Mouse (Mus musculus): ENCODE measurements around the gene Pbsn. TPM values are rescaled to one million over a fixed set of nuclear protein-coding genes. Genes with fewer than 3 reads are reported as not detected.
"Not testable (repeated sequence)": the region's sequence is repeated elsewhere in the genome, so short reads cannot be mapped to it uniquely, and the experiment has no call there.

The Pbsn gene
- polyA plus RNA-seq (2016; fragmentation: Nextera tagmentation; extraction: Ambion mirVana) = not detected in 2 replicates

DNA sequence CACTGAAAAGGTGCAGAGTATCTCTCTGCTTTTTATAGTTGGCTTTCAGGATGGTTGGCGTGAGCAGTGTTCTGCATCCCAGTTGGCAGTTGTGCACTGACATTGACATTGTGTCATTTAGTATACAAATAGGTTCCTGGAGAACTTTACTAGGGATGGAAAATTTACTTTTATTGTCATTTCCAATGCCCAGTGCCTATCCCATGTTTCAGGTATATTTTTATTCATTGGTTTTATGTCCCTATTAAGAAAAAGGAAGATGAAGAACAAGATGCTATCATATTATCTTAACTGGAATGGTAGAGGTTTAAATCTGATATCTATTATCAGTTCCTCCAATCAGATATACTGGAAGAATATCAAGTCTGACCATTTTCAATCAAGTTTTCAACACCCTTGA is at the start of gene Pbsn:
TSS of gene Pbsn (minus strand) at position 101 of the 400 bp plus-strand sequence.
- H3K9me3 ChIP-seq (replicated peaks) = no peaks in the 10 kb centered on the region
- DNase-seq (ENCODE audit: low spot score) = no peak

DNA sequence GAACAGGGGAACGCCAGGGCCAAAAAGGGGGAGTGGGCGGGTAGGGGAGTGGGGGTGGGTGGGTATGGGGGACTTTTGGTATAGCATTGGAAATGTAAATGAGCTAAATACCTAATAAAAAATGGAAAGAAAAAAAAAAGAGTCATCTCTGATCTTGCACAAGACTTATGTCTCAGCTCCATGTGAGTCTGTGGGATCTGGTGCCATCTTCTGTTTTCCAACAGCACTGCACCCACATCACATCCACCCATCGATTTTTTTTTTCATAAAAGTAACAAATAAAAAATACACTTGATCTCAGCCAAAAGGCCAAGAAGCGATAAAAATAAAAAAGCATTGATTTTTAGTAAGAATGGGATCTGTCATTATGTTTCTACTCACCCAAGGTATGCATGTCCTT is 26.6 kb upstream of the Pbsn start:
- H3K27ac ChIP-seq; H3K4me1 ChIP-seq; H3K9me3 ChIP-seq (replicated peaks); DNase-seq (ENCODE audit: low spot score); H3K4me3 ChIP-seq; H3K36me3 ChIP-seq; H3K27me3 ChIP-seq (ENCODE audit: low read depth, poor library complexity, severe bottlenecking): not testable (repeated sequence)
- WGBS = 57% methylated on average over 2 of the region's 4 CpGs

More for the DNA sequence above, at the start of gene Pbsn:
- no peaks in the 10 kb centered on the region for H3K36me3 ChIP-seq
- no peak within 1 kb of the TSS for H3K27ac ChIP-seq
- no peaks in the 10 kb centered on the region for H3K27me3 ChIP-seq (ENCODE audit: low read depth, poor library complexity, severe bottlenecking)
- WGBS = 82% methylated on average over 1 of the region's 1 CpGs
- no peak within 1 kb of the TSS for H3K4me3 ChIP-seq
- no peaks in the 10 kb centered on the region for H3K4me1 ChIP-seq

- H3K36me3 ChIP-seq; H3K9me3 ChIP-seq (replicated peaks); H3K4me3 ChIP-seq; H3K27ac ChIP-seq; DNase-seq (ENCODE audit: low spot score); H3K4me1 ChIP-seq; H3K27me3 ChIP-seq (ENCODE audit: low read depth, poor library complexity, severe bottlenecking): not testable (repeated sequence)
- 97% methylated on average over 2 of the region's 2 CpGs for WGBS
These were observed 11.0 kb upstream of the Pbsn start, which contains the start of gene Gm14744 for GRCm38 (mm10) chrX:77864458-77864857. Gm14744 (plus strand) TSS chrX:77864758.

DNA sequence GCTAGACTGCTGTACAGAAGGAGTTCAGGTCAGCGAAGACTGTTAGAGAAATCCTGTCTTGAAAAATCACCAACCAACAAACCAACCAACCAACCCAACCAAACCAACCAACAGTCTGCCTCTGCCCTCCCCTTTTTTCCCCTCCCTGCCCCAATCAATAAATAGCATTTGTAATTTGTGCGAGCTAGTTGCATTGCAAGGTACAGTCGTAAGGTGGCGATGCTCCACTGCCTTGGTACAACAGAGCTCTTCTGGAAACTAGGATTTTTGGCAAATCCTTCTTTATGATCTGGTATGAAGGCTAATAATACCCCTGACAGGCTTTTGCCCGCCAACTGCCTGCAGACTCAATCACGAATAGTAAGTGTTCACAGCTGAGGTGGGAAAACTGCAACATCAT is 41.4 kb downstream of the Pbsn start:
- no peak overlapping the region for H3K4me3 ChIP-seq

GRCm38 (mm10) chrX:77810608-77811206 is 42.7 kb downstream of the Pbsn start:
- H3K4me1 ChIP-seq = no peaks in the 10 kb centered on the region
- WGBS = 15% methylated on average over 17 of the region's 17 CpGs
- H3K36me3 ChIP-seq = no peaks in the 10 kb centered on the region
- no peaks in the 10 kb centered on the region for H3K27me3 ChIP-seq (ENCODE audit: low read depth, poor library complexity, severe bottlenecking)
- H3K27ac ChIP-seq = peak overlapping the region; percentile 67; the same call in 1 of the 2 replicates
- peak; percentile 72 for DNase-seq (ENCODE audit: low spot score)
- no peaks in the 10 kb centered on the region for H3K9me3 ChIP-seq (replicated peaks)
- H3K4me3 ChIP-seq = peak overlapping the region; percentile 45

More for the DNA sequence above, 41.4 kb downstream of the Pbsn start:
- 58% methylated on average over 6 of the region's 6 CpGs for WGBS
- Histone ChIP-seq H3K27ac (no peak overlapping the region), H3K4me1 (no peaks in the 10 kb centered on the region), H3K27me3 (ENCODE audit: low read depth, poor library complexity, severe bottlenecking) (no peaks in the 10 kb centered on the region), H3K9me3 (replicated peaks) (no peaks in the 10 kb centered on the region), H3K36me3 (no peaks in the 10 kb centered on the region)
- no peak for DNase-seq (ENCODE audit: low spot score)

- 24% methylated on average over 2 of the region's 2 CpGs for WGBS
- Histone ChIP-seq H3K9me3 (replicated peaks) (no peaks in the 10 kb centered on the region), H3K4me3 (no peak overlapping the region), H3K36me3 (no peaks in the 10 kb centered on the region), H3K4me1 (no peaks in the 10 kb centered on the region), H3K27ac (no peak overlapping the region), H3K27me3 (ENCODE audit: low read depth, poor library complexity, severe bottlenecking) (no peaks in the 10 kb centered on the region)
- DNase-seq (ENCODE audit: low spot score) = peak; percentile 51
These were observed 44.8 kb downstream of the Pbsn start for GRCm38 (mm10) chrX:77808602-77809001.

DNA sequence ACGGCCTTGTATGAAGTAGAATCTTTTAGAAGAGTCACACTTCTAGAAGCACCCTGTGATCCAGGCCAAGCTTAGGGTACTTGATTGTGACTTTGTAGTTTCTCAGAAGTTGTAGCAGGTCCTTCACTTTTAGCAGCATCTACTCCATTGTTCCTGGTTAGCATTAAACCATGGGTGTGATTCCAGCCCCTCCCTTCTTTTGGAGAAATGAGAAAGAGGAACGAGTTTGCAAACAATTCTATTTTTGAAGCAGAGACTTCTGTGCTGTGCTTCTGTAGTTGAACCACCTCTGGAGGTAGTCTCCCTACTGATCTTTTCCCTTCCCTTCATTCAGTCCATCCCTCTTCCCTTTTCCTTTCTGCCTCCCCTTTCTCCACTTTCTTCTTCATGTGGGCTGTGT is 51.1 kb downstream of the Pbsn start:
- Histone ChIP-seq H3K4me1 (no peaks in the 10 kb centered on the region), H3K9me3 (replicated peaks) (no peaks in the 10 kb centered on the region), H3K27ac (no peak overlapping the region), H3K36me3 (no peaks in the 10 kb centered on the region), H3K27me3 (ENCODE audit: low read depth, poor library complexity, severe bottlenecking) (no peaks in the 10 kb centered on the region), H3K4me3 (no peak overlapping the region)
- DNase-seq (ENCODE audit: low spot score) = no peak
- WGBS = 89% methylated on average over 2 of the region's 2 CpGs

DNA sequence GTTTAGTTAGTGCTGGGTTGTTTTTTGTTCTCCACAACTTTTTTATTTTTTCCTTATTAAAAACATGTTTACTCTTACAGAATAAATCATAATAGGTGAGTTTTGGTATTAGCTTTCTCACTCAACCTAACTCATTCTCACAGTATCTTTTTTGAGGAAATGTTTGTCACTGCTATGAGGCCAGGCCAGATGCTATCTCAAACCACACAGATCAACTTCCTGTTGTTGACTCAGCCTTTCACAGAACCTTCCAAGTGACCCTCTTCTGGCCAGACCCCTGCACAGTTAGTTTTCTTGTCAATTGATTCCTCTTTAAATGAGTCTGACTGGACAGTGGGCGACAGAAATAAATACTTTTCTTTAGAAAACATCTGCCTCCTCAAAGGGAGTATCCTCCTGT is 51.9 kb downstream of the Pbsn start:
- H3K27ac ChIP-seq = no peak overlapping the region
- H3K4me3 ChIP-seq = no peak overlapping the region
- no peaks in the 10 kb centered on the region for H3K36me3 ChIP-seq
- no peak for DNase-seq (ENCODE audit: low spot score)
- H3K27me3 ChIP-seq (ENCODE audit: low read depth, poor library complexity, severe bottlenecking) = no peaks in the 10 kb centered on the region
- 0 out of 2 replicates have a peak, but pooled peaks cover 1% of the 10 kb centered on the region for H3K4me1 ChIP-seq
- 75% methylated on average over 1 of the region's 1 CpGs for WGBS
- no peaks in the 10 kb centered on the region for H3K9me3 ChIP-seq (replicated peaks)

- DNase-seq (ENCODE audit: low spot score) = no peak
- Histone ChIP-seq H3K27ac (no peak overlapping the region), H3K4me1 (0 out of 2 replicates have a peak, but pooled peaks cover 3% of the 10 kb centered on the region), H3K4me3 (no peak overlapping the region), H3K27me3 (ENCODE audit: low read depth, poor library complexity, severe bottlenecking) (no peaks in the 10 kb centered on the region), H3K9me3 (replicated peaks) (no peaks in the 10 kb centered on the region), H3K36me3 (no peaks in the 10 kb centered on the region)
- WGBS = 82% methylated on average over 3 of the region's 3 CpGs
These were observed 53.9 kb downstream of the Pbsn start for GRCm38 (mm10) chrX:77799554-77799953.

GRCm38 (mm10) chrX:77797801-77798200 is 55.6 kb downstream of the Pbsn start:
- DNase-seq (ENCODE audit: low spot score) = no peak
- Histone ChIP-seq H3K4me1 (0 out of 2 replicates have a peak, but pooled peaks cover 6% of the 10 kb centered on the region), H3K27ac (no peak overlapping the region), H3K27me3 (ENCODE audit: low read depth, poor library complexity, severe bottlenecking) (no peaks in the 10 kb centered on the region), H3K4me3 (no peak overlapping the region), H3K36me3 (no peaks in the 10 kb centered on the region), H3K9me3 (replicated peaks) (no peaks in the 10 kb centered on the region)

DNA sequence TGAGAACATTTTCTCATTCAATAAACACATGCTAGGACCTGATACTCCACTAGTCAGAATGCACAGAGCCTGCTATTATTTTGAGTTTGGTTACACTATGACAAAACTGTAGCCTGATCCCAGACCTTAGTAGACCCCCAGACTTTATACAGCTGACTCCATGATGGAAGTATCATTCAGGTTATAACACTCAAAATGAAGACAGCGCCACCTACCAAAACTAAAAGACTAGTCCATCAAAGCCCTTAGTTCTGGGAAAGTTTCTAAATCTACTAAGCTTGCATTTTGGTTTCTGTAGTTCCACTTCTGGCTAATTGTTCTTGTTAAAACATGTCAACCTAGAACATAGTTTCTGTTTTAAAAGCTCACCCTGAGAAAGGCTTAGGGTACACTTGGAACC is 56.5 kb downstream of the Pbsn start:
- Histone ChIP-seq H3K4me3 (no peak overlapping the region), H3K27me3 (ENCODE audit: low read depth, poor library complexity, severe bottlenecking) (no peaks in the 10 kb centered on the region), H3K4me1 (0 out of 2 replicates have a peak, but pooled peaks cover 6% of the 10 kb centered on the region), H3K27ac (no peak overlapping the region), H3K36me3 (no peaks in the 10 kb centered on the region), H3K9me3 (replicated peaks) (no peaks in the 10 kb centered on the region)
- WGBS = 59% methylated on average over 1 of the region's 1 CpGs
- no peak for DNase-seq (ENCODE audit: low spot score)

- H3K4me1 ChIP-seq = 0 out of 2 replicates have a peak, but pooled peaks cover 6% of the 10 kb centered on the region
- no peaks in the 10 kb centered on the region for H3K27me3 ChIP-seq (ENCODE audit: low read depth, poor library complexity, severe bottlenecking)
- H3K9me3 ChIP-seq (replicated peaks) = no peaks in the 10 kb centered on the region
- DNase-seq (ENCODE audit: low spot score) = peak; percentile 51
- H3K27ac ChIP-seq = peak within 1 kb of the TSS; percentile 82
- peak within 1 kb of the TSS; percentile 62 for H3K4me3 ChIP-seq
- no peaks in the 10 kb centered on the region for H3K36me3 ChIP-seq
- 16% methylated on average over 18 of the region's 19 CpGs for WGBS
These were observed 57.1 kb downstream of the Pbsn start, which contains the start of gene Prkx for GRCm38 (mm10) chrX:77796238-77796835. Prkx (minus strand) TSS chrX:77796278.

DNA sequence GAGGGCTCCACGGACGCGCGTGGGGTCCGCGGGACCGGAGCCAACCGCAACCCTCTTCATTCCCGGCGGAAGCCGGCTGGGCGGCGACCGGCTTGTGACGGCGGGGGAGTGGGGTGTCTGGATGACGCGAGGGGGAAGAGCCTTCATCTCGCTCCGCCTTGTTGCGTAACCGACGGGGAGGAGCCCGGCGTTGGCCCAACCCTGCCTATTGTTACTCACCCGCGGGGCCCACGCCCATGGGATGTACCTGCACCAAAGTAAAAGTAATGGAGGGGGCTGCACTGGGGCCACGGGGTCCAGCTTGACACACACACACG is 57.6 kb downstream of the Pbsn start:
- peak; percentile 80 for DNase-seq (ENCODE audit: low spot score)
- Histone ChIP-seq H3K4me3 (peak overlapping the region; percentile 62), H3K9me3 (replicated peaks) (no peaks in the 10 kb centered on the region), H3K27ac (peak overlapping the region; percentile 82), H3K36me3 (no peaks in the 10 kb centered on the region), H3K4me1 (0 out of 2 replicates have a peak, but pooled peaks cover 6% of the 10 kb centered on the region), H3K27me3 (ENCODE audit: low read depth, poor library complexity, severe bottlenecking) (no peaks in the 10 kb centered on the region)
- 7% methylated on average over 29 of the region's 30 CpGs for WGBS

Data from limb, embryonic 10.5 days (tissue).